Mouse (Mus musculus): ENCODE measurements around the gene Dhfr. TPM values are rescaled to one million over a fixed set of nuclear protein-coding genes. Genes with fewer than 3 reads are reported as not detected.

Gene Dhfr
- total RNA-seq (2015) (11.8 and 13.6 TPM in 2 replicates), total RNA-seq (2017) (12.6 and 12.7 TPM in 2 replicates)

DNA sequence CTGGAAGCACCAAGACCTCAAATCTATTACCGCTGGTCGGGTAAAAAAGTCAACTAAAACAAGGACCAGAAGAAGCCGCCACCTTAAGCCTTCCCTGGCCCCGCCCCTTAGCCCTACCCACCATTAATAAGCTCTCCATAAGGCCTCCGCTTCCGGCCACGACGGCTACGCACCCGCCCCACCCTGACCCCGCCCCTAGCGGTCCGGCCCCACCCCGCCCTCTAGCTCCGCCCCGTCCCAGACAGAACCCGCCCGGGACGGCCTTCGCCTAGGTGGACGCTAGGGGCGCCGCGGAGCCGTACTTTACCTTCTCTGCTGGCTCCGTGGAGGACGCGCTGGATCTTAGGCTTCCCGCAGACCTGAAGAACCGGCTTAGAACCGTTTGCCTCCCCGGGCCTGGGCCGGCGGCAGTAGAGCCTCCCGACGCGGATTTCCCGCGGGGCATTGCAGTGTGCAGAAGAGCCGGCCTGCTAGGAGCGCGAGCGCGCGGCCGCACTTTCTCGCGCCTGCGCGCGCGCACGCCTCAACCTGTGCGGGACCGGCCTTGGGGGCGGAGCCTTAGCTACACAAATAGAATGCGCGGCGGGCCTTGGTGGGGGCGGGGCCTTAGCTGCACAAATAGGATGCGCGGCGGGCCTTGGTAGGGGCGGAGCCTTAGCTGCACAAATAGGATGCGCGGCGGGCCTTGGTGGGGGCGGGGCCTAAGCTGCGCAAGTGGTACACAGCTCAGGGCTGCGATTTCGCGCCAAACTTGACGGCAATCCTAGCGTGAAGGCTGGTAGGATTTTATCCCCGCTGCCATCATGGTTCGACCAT, at the start of gene Dhfr, which contains the start of gene Msh3:
Dhfr (plus strand) TSS at position 271 of the 816 bp plus-strand sequence.
Msh3 (minus strand) TSS at position 548 of the 816 bp plus-strand sequence.
- peak; percentile 87 for ATAC-seq (ENCODE audit: poor library complexity, severe bottlenecking)

GRCm38 (mm10) chr13:92305680-92306079, 48.8 kb upstream of the Dhfr start, which contains the start of gene Gm20379:
Gene Gm20379, plus strand, starts transcription at chr13:92305980.
- no peak for ATAC-seq (ENCODE audit: poor library complexity, severe bottlenecking)

- ATAC-seq (ENCODE audit: poor library complexity, severe bottlenecking): no peak
Observed at GRCm38 (mm10) chr13:92314613-92315012, 39.9 kb upstream of the Dhfr start.

GRCm38 (mm10) chr13:92320770-92321169, 33.8 kb upstream of the Dhfr start:
- peak; percentile 82 for ATAC-seq (ENCODE audit: poor library complexity, severe bottlenecking)

- ATAC-seq (ENCODE audit: poor library complexity, severe bottlenecking): no peak
Observed at GRCm38 (mm10) chr13:92326030-92326429, 28.5 kb upstream of the Dhfr start.

GRCm38 (mm10) chr13:92328000-92328399, 26.5 kb upstream of the Dhfr start:
- ATAC-seq (ENCODE audit: poor library complexity, severe bottlenecking): no peak

DNA sequence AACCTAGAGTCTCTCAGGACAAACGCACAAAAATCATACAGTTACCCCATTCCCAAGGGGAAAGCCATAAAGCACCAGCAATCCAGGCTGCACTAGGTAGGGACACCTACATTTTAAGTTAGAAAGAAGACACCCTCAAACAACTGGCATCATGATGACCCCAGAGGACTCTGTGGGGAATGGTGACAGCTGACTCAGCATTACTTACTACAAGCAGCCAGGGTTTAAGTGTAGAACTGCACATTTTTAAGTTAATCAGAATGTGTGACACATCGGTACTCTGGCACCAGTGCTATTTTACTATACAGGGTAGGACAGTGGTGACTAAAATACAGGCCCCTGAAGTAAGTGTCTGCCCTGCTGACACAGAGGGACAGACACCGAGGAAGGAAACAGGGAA, 23.9 kb upstream of the Dhfr start:
- no peak for ATAC-seq (ENCODE audit: poor library complexity, severe bottlenecking)

GRCm38 (mm10) chr13:92332103-92332879, 22.2 kb upstream of the Dhfr start:
- no peak for ATAC-seq (ENCODE audit: poor library complexity, severe bottlenecking)

DNA sequence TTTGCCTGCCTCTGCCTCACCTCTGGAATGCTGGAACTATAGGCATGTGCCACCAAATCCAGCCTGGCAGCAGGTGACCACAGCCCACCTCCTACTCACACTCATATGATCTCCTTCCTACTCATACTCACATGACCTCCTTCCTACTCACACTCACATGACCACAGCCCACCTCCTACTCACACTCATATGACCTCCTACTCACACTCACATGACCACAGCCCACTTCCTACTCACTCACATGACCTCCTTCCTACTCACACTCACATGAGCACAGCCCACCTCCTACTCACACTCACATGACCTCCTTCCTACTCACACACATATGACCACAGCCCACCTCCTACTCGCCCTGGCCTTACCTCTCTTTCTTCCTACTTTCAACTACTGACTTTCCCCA, 17.7 kb upstream of the Dhfr start:
- ATAC-seq (ENCODE audit: poor library complexity, severe bottlenecking): no peak

DNA sequence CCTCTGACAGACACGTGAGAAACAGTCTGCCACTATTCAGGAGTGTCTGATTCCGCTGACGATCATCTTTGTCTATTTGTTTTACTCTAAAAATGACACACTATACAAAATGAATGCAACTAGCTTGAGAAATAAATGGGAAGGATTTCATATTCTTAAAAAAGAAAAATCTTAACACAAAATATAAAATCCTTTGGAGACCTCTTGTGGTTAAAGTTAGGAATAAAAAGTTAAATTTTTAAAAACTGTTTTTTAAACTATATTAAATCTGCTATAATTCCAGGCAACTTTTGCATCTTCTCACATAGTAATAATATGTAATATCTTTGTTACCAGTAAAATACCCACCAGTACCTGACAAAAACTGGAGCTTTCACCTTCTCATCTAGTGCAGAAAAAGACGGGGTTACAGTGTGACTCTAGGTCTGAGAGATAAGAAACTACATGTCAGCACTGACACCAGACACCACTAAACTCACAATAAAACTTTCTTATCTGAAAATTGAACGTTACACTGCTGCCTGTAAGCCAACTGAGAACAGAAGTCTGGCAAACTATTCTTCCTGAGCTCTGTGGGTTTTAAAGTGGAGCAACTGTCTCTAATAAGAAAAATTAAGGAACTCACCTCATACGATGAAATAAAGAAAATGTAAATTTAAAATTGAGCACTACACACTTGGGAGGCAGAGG, 16.6 kb upstream of the Dhfr start:
- no peak for ATAC-seq (ENCODE audit: poor library complexity, severe bottlenecking)

DNA sequence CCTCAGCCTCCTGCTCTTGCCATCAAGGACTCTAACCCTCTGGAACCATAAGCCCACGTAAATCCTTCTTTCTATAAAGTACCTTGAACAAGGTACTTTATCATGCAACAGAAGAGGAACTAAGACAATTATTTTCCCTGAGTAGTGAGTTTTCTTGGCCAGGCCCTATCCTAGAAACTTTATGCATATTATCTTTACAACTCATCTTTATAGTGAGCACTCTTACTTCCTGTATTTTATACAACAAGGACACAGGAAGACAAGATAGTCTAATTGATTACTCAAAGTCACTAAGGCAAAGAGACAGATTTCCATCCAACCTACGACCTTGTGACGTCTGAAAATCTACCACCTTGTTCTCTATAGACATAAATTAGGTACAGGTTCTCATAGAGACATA, 14.7 kb upstream of the Dhfr start:
- ATAC-seq (ENCODE audit: poor library complexity, severe bottlenecking): no peak

- ATAC-seq (ENCODE audit: poor library complexity, severe bottlenecking): no peak
Observed at GRCm38 (mm10) chr13:92344033-92344432, 10.5 kb upstream of the Dhfr start.

GRCm38 (mm10) chr13:92346338-92346737, 8.2 kb upstream of the Dhfr start:
- no peak for ATAC-seq (ENCODE audit: poor library complexity, severe bottlenecking)

- no peak for ATAC-seq (ENCODE audit: poor library complexity, severe bottlenecking)
Observed at GRCm38 (mm10) chr13:92351100-92351499, 3.4 kb upstream of the Dhfr start.

DNA sequence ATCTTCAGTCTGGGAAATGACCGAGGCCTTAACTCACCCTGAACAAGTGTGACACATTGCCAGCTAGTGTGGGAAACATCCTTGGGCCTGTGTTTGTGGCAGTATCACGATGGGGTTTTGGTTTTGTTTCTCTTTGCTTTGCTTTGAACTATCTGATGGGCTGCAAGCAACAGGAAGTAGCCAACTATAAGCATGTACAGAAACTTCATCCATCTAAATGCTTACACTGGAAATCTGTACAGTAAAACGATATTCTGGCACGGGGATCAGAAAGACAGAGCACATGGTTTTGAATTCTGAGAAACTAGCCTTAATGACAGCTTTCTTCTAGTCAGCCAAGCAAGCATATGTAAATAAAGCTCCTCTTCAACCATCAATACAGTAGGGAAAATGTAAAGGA, 570 bp upstream of the Dhfr start:
- ATAC-seq (ENCODE audit: poor library complexity, severe bottlenecking): peak; percentile 5; the same call in 1 of the 2 replicates

- peak; percentile 20 for ATAC-seq (ENCODE audit: poor library complexity, severe bottlenecking)
Observed at GRCm38 (mm10) chr13:92355272-92355643, 732 bp downstream of the Dhfr start.

- ATAC-seq (ENCODE audit: poor library complexity, severe bottlenecking): no peak
Observed at GRCm38 (mm10) chr13:92356376-92356775, 1.9 kb downstream of the Dhfr start.

- ATAC-seq (ENCODE audit: poor library complexity, severe bottlenecking): no peak
Observed at GRCm38 (mm10) chr13:92357644-92358043, 3.1 kb downstream of the Dhfr start.

GRCm38 (mm10) chr13:92361609-92362008, 7.1 kb downstream of the Dhfr start:
- ATAC-seq (ENCODE audit: poor library complexity, severe bottlenecking): no peak

- no peak for ATAC-seq (ENCODE audit: poor library complexity, severe bottlenecking)
Observed at GRCm38 (mm10) chr13:92365312-92365711, 10.8 kb downstream of the Dhfr start.

DNA sequence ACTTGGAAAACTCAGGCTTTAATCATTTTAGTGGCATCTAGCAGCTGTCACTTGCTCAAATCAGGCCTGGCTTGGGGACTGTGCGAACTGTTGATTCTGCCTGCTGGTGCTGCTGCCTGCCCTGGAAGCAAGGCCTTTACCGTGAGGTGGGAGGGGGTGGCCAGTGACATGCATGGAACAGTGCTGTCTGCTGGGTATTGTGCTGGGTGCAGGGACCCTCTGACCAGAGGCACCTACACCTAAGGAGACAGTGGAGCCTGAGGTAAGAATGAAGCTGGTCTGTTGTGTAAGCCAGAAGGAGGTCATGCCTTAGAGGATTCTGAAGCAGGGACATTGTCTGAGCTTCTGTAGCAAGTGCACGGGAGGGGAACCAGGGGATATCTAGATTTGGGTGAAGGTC, 16.3 kb downstream of the Dhfr start:
- ATAC-seq (ENCODE audit: poor library complexity, severe bottlenecking): no peak
